Mouse (Mus musculus) neural tube, embryonic 14.5 days (tissue): ENCODE data around the gene Wfdc1. TPM values are rescaled to one million over a fixed set of nuclear protein-coding genes. Genes with fewer than 3 reads are reported as not detected.

ENCODE experiments used
- ATAC-seq: fragments of 200-750 bp; cut with Nextera tagmentation; 2 replicates; pipeline ENCODE4 v1.8.0; 2017; ENCODE audit warnings: low read depth, mild to moderate bottlenecking, moderate TSS enrichment, moderate library complexity
- H3K27ac ChIP-seq: fragments of 300-500 bp; sonication (generic); 2 replicates; pipeline ENCODE4 v1.5.1; 2014; ENCODE audit warnings: low read depth, mild to moderate bottlenecking, control low read depth, low read length, moderate library complexity, mixed read lengths
- H3K27me3 ChIP-seq: fragments of 300-500 bp; sonication (generic); 2 replicates; pipeline ENCODE4 v1.6.1; 2014; ENCODE audit warnings: low read length; ENCODE audit not compliant: control insufficient read depth, insufficient read depth
- H3K36me3 ChIP-seq: fragments of 300-500 bp; sonication (generic); 2 replicates; pipeline ENCODE4 v1.6.1; 2014; ENCODE audit warnings: low read length, mixed read lengths; ENCODE audit not compliant: control insufficient read depth, insufficient read depth
- H3K4me1 ChIP-seq: fragments of 300-500 bp; sonication (generic); 2 replicates; pipeline ENCODE4 v1.6.1; 2014; ENCODE audit warnings: low read length; ENCODE audit not compliant: control insufficient read depth, insufficient read depth
- H3K4me2 ChIP-seq: fragments of 300-500 bp; sonication (generic); 2 replicates; pipeline ENCODE4 v1.6.1; 2014; ENCODE audit warnings: mild to moderate bottlenecking, low read depth, low read length, control low read depth
- H3K4me3 ChIP-seq: fragments of 300-500 bp; sonication (generic); 2 replicates; pipeline ENCODE4 v1.5.1; 2014; ENCODE audit warnings: low read depth, low read length, control low read depth, mixed read lengths
- H3K9ac ChIP-seq: fragments of 300-500 bp; sonication (generic); replicated peaks from 2 replicates; pipeline ENCODE4 v1.6.1; 2014; ENCODE audit warnings: low read depth, mild to moderate bottlenecking, control low read depth, low read length, mixed read lengths
- H3K9me3 ChIP-seq: fragments of 300-500 bp; sonication (generic); 2 replicates; pipeline ENCODE4 v1.6.1; 2016; ENCODE audit warnings: low read length; ENCODE audit not compliant: control insufficient read depth
- WGBS: fragments of 180-500 bp; shearing (Covaris S2); extraction: QIAGEN DNeasy Blood & Tissue Kit; methylation state at CpG from one replicate; pipeline ENCODE4 v1.1.7; 2014; 5-methylcytosine and 5-hydroxymethylcytosine counted together
- polyA plus RNA-seq: library from polyadenylated mRNA; unstranded; fragments of >200 nt; fragmentation: Nextera tagmentation; extraction: Ambion mirVana; gene quantifications from 2 replicates; pipeline ENCODE4 v1.2.1, GENCODE M21; 2014

Wfdc1 gene
- polyA plus RNA-seq, 1 experiment from 2014 or later = 3.2 TPM

DNA sequence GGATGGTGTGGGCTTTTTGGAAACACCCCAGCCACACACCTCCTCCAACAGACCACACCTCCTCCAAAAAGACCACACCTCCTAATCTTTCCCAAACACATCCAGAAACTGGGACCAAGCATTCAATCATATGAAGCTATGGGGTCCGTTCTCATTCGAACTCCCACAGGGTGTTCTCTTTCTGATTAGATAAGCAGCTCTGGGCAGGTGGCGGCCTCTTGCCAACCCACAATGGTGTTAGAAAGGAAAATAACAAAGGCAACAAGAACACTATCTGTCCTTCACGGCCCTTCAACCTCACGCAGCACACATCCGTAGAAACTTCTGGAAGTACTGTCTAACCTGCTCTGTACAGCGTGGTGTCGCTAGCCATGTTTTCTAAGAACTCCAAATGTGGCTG is 60.9 kb downstream of the Wfdc1 start:
- no peaks in the 10 kb centered on the region for H3K9me3 ChIP-seq
- H3K9ac ChIP-seq = no peak overlapping the region
- WGBS = 89% methylated on average over 8 of the region's 8 CpGs
- no peaks in the 10 kb centered on the region for H3K36me3 ChIP-seq
- no peaks in the 10 kb centered on the region for H3K27me3 ChIP-seq
- ATAC-seq = no peak
- H3K4me2 ChIP-seq = no peak overlapping the region
- no peaks in the 10 kb centered on the region for H3K4me1 ChIP-seq
- H3K27ac ChIP-seq = no peak overlapping the region
- H3K4me3 ChIP-seq = no peak overlapping the region

DNA sequence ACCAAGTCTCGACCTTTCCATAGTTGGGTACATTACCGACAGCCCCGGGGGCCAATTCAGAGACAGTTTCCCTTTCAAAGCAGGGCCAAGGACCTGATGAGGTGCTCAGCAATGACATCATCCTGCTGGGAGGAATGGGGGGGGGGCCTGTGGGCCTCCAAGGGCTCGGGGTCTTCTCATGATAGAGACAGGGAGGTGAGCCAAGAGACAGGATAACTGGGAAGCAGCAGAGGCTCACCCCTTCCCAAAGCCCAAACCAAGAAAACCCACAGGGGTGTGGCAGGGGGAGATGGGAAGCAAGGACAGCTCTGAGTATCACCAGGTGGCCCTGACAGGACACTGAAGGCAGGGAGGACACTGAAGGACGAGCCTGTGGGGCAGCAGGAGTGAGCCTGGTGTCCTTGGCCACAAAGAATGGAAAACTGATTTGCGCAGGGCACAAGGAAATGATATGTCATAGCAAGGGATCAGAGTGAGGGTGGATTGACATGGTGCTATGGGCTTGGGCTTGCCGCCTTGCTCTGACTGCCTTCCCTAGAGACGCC is 62.3 kb downstream of the Wfdc1 start:
- 91% methylated on average over 8 of the region's 8 CpGs for WGBS

DNA sequence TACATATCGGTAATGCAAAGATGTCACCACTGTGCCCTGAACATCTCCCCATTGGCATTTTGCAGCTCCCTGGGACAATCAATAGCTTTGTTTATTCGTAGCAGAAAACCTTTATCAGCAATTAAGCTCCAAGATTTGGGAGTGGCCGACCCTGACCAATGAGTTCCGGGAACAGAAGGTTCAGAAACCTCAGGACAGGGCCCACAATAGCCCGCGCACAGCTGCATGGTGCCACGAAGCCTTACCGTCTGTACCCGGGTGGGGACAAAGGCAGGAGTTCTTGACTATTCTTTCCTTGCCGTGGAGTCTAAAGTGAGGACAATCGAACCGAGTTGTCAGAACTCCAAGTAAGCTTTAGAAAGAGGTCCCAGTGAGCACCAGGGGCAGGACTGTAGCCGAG is 65.9 kb downstream of the Wfdc1 start:
- H3K4me1 ChIP-seq = no peaks in the 10 kb centered on the region
- H3K9ac ChIP-seq = no peak overlapping the region
- no peak overlapping the region for H3K4me2 ChIP-seq
- 80% methylated on average over 13 of the region's 13 CpGs for WGBS
- H3K4me3 ChIP-seq = no peak overlapping the region
- no peaks in the 10 kb centered on the region for H3K9me3 ChIP-seq
- ATAC-seq = no peak
- no peaks in the 10 kb centered on the region for H3K27me3 ChIP-seq
- no peaks in the 10 kb centered on the region for H3K36me3 ChIP-seq
- H3K27ac ChIP-seq = no peak overlapping the region

More for the DNA sequence above, 62.3 kb downstream of the Wfdc1 start:
- H3K36me3 ChIP-seq = no peaks in the 10 kb centered on the region
- no peak overlapping the region for H3K9ac ChIP-seq
- no peak overlapping the region for H3K4me3 ChIP-seq
- H3K4me1 ChIP-seq = no peaks in the 10 kb centered on the region
- H3K4me2 ChIP-seq = no peak overlapping the region
- ATAC-seq = no peak
- H3K9me3 ChIP-seq = no peaks in the 10 kb centered on the region
- H3K27ac ChIP-seq = no peak overlapping the region
- H3K27me3 ChIP-seq = no peaks in the 10 kb centered on the region

DNA sequence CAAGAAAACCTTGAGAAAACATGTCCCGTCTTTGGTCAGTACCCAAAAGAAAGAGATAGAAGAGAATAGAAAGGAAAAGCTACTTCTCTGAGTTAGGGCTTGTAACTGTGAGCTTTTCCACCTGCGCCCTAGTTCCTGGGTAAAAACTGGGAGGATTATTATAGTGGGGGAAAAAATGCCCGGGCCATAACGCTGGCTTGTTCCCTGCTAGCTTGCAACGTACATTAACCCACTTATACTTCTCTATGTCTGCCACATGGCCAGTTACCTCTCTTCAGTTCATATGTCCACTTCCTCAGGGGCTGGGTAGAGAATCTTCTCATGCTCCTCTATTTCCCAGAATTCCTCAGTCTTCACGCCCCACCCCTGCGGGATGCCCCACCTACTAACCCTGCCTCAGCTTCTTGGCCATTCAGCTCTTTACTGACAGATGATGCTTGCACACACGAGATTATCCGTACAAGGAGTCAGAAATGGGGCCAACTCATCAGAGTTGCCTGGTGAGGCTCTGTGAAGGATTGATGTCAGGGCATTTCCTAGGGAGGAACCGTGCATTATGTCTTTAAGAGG is 70.3 kb downstream of the Wfdc1 start:
- H3K4me3 ChIP-seq = no peak overlapping the region
- no peaks in the 10 kb centered on the region for H3K4me1 ChIP-seq
- no peak for ATAC-seq
- H3K27ac ChIP-seq = no peak overlapping the region
- no peak overlapping the region for H3K4me2 ChIP-seq
- no peak overlapping the region for H3K9ac ChIP-seq
- H3K9me3 ChIP-seq = no peaks in the 10 kb centered on the region
- no peaks in the 10 kb centered on the region for H3K36me3 ChIP-seq
- 88% methylated on average over 10 of the region's 10 CpGs for WGBS
- H3K27me3 ChIP-seq = no peaks in the 10 kb centered on the region

GRCm38 (mm10) chr8:119737093-119737900 is 71.1 kb downstream of the Wfdc1 start:
- Histone ChIP-seq H3K9ac (no peak overlapping the region), H3K4me2 (no peak overlapping the region), H3K27ac (no peak overlapping the region), H3K27me3 (no peaks in the 10 kb centered on the region), H3K36me3 (no peaks in the 10 kb centered on the region), H3K4me3 (no peak overlapping the region), H3K9me3 (no peaks in the 10 kb centered on the region), H3K4me1 (no peaks in the 10 kb centered on the region)
- no peak for ATAC-seq
- WGBS = 85% methylated on average over 11 of the region's 11 CpGs

Other genes starting within 250 kb of the Wfdc1 start
- 0.31 and 0.35 TPM in 2 replicates for gene Osgin1, start 232.2 kb upstream of the Wfdc1 start, polyA plus RNA-seq
- gene Necab2, start 219.6 kb upstream of the Wfdc1 start, polyA plus RNA-seq = 36.5 and 39.6 TPM in 2 replicates
- not detected in 2 replicates for gene Slc38a8, start 164.7 kb upstream of the Wfdc1 start, polyA plus RNA-seq
- gene Mbtps1, start 107.6 kb upstream of the Wfdc1 start, polyA plus RNA-seq = 42.5 and 64.8 TPM in 2 replicates
- 158 and 176 TPM in 2 replicates for gene Hsdl1, start 91.2 kb upstream of the Wfdc1 start, polyA plus RNA-seq
- 0.15 and 0.48 TPM in 2 replicates for gene Dnaaf1, start 91.1 kb upstream of the Wfdc1 start, polyA plus RNA-seq
- gene Taf1c, start 61.1 kb upstream of the Wfdc1 start, polyA plus RNA-seq = 12.7 and 14.7 TPM in 2 replicates
- not detected in 2 replicates for gene Adad2, start 53.6 kb upstream of the Wfdc1 start, polyA plus RNA-seq
- gene Kcng4, start 30.7 kb upstream of the Wfdc1 start, polyA plus RNA-seq = 0.06 and 0.08 TPM in 2 replicates
- 0.08 and 0.10 TPM in 2 replicates for gene Atp2c2, start 33.6 kb downstream of the Wfdc1 start, polyA plus RNA-seq
- gene Tldc1, start 112.1 kb downstream of the Wfdc1 start, polyA plus RNA-seq = 8.1 and 8.9 TPM in 2 replicates
- 228 and 232 TPM in 2 replicates for gene Cotl1, start 174.2 kb downstream of the Wfdc1 start, polyA plus RNA-seq
- 15.3 and 15.5 TPM in 2 replicates for gene Klhl36, start 195.9 kb downstream of the Wfdc1 start, polyA plus RNA-seq
- gene Usp10, start 244.0 kb downstream of the Wfdc1 start, polyA plus RNA-seq = 100 and 111 TPM in 2 replicates
- gene Gm20388, start 244.5 kb downstream of the Wfdc1 start, polyA plus RNA-seq = 10.3 and 18.1 TPM in 2 replicates